Mouse (Mus musculus): ENCODE measurements around the gene Ralgapa1.
"Not testable (repeated sequence)": the region's sequence is repeated elsewhere in the genome, so short reads cannot be mapped to it uniquely, and the experiment has no call there.

The Ralgapa1 gene

GRCm38 (mm10) chr12:55586936-55587335 is 234.0 kb downstream of the Ralgapa1 start:
- not testable (repeated sequence) for DNase-seq

GRCm38 (mm10) chr12:55573794-55574193 is 247.2 kb downstream of the Ralgapa1 start:
- DNase-seq = no peak

- no peak for DNase-seq
These were observed 247.9 kb downstream of the Ralgapa1 start for GRCm38 (mm10) chr12:55573089-55573488.

- DNase-seq = no peak
These were observed 249.3 kb downstream of the Ralgapa1 start for GRCm38 (mm10) chr12:55571661-55572060.

DNA sequence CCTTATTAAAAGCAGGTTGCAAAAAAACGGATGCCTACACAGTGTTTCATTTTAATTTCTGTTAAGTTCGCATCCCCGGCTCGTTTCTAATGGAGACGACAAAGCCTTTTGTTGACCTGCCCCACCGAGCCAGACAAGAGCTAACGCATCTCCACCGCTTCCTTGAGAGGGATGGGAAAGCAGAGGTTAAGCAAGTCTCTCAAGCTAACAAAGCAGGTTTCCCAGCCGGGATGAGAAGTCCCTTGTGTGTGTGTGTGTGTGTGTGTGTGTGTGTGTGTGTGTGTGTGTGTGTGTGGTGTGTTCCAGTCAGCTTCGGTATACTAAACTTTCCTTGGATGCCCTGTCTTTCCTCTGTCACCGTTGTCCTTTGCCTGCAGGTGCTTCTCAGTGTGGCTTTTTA is 249.8 kb downstream of the Ralgapa1 start:
- no peak for DNase-seq

DNA sequence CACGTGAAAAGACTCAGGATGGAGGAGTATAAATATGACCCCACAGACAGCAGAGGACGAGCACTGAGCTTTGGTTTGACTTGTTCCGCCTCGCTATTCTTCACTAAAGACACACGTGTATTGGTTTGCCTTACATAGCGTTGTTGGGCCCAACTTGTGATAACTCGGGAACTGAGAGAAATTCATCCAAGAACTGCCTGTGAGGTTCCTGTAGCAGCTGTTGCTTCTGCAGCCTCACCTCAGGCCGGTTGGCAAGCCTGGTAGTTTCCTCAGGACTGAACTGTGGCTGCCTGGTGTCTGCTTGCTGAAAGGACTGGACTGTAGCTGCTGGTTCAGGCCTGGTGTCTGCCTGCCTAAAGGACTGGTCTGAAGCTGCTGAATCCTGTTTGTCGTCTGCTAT is 250.3 kb downstream of the Ralgapa1 start:
- no peak for DNase-seq

DNA sequence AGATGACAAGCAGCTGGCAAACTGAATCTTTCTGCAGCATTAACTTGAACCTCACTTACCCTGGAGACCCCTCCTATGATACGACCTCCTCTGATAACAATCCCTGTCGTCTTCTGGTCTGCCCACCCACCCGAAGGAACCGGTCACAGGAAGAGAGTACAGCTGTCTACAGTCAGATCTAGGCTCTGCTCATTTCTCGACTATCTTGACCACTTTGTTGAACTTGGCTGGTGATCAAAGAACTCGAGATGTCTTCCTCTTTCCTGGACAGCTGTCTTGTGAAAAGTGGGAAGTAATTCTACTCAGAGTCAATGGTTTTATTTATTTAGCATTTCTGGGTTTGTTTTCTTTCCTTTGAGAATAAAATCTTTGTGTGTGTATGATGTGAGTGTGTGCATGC is 251.3 kb downstream of the Ralgapa1 start:
- DNase-seq = no peak

DNA sequence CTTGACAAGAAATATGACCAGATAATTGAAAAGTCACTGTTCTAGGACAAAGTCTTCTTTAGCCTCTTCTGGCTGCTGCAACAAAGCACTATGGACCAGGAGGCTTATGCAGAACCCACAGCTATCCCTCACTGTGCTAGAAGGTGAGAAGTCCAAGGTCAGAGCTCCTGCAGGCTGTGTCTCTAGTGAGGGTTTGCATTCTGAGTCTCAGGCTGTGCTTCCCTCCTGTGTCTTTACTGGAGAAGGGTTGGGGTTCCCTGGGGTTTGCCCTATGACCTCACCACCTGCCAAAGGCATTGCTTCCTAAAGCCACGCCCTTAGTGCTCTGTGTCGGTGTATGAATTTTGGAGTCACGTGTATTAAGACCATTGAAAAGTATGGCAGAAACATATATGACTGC is 252.5 kb downstream of the Ralgapa1 start:
- no peak for DNase-seq

DNA sequence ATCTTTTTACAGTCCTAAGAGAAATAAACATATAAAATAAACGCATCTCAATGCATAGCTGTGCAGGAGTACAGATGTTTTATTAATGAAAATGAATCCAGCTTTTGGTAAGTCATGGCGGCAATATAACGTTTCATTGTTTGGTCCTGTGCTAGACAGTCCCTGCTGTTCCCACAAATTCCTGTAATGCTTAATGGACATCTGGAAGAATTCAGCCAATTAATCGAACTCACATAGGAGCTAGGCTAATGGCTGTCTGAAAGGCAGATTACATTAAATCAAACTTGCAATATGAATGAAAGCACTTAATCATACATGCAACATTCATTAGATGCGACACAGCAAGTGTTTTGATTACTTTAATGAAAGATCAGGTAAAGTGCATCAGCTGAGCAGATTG is 254.1 kb downstream of the Ralgapa1 start:
- DNase-seq = no peak

- DNase-seq = no peak
These were observed 255.1 kb downstream of the Ralgapa1 start for GRCm38 (mm10) chr12:55565867-55566266.

DNA sequence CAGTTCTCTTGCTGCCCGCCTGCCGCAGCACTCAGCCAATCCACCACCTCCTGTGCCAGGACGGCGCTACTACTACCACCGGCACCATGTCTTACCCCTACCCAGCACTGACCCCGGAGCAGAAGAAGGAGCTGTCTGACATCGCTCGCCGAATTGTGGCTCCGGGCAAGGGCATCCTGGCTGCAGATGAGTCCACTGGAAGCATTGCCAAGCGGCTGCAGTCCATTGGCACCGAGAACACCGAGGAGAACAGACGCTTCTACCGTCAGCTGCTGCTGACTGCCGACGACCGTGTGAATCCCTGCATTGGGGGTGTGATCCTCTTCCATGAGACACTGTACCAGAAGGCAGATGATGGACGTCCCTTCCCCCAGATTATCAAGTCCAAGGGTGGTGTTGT is 255.8 kb downstream of the Ralgapa1 start, which contains the start of gene Aldoart2:
TSS of gene Aldoart2 (plus strand) at position 34 of the 400 bp plus-strand sequence.
- DNase-seq = no peak

DNA sequence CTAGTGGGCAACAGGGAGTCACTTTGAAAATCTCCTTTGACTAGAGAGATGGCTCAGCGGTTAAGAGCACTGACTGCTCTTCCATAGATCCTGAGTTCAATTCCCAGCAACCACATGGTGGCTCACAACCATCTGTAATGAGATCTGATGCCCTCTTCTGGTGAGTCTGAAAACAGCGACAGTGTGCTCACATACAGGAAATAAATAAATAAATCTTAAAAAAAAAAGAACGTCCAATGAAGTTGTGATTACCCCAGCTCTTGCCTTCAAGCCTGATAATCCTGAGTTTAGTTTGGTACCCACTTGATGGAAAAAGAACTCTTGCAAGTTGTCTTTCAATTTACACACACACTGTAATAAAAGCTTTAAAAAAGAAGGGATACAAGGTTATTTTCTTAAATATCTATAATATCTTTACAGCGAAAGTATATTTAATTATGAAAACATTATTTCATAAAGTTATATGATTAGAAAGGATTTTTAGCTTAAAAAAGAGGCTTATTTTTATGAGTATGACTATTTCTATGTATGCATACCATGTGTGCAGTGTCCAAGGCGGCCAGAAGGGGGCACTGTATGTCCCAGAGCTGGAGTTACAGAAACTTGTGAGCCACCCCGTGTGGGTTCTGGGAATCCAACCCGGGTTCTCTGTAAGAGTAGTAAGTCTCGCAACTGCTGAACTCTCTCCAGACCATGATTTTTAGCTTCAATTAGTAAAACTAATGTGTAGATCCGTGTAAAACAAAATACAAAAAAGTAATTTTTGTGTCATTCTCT is 256.6 kb downstream of the Ralgapa1 start:
- DNase-seq = no peak

- no peak for DNase-seq
These were observed 257.2 kb downstream of the Ralgapa1 start for GRCm38 (mm10) chr12:55563742-55564141.

DNA sequence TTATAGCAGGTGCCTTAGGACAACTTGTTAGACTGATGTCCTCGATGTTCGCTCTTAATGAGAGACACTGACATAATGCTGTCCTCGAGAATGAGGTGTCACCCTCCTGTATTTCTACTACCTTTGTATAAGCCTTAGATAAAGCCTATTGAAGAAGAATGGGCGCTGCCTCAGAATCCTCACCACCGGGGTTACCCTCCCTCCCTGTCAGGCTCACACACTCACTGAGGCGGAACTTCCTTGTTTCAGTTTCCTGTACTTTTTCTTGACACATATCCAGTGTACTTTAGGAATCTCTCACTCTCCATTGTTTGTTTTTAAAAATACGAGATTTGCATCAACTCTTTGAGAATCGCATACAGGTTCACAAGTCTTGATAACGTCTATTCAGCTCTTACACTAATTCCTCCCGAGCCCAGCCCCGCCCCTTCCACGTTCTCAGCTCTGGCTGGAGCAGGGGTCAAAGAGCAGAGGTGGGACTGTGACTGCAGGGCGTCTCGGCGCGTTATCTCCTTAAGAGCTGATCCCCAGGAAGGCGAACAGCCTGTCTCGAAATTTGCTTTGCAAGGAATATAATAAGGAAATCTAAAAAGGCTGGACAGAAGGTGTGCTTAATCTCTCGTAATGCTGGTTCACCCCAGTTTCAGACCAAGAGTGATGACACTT is 260.8 kb downstream of the Ralgapa1 start:
- peak; percentile 25 for DNase-seq

DNA sequence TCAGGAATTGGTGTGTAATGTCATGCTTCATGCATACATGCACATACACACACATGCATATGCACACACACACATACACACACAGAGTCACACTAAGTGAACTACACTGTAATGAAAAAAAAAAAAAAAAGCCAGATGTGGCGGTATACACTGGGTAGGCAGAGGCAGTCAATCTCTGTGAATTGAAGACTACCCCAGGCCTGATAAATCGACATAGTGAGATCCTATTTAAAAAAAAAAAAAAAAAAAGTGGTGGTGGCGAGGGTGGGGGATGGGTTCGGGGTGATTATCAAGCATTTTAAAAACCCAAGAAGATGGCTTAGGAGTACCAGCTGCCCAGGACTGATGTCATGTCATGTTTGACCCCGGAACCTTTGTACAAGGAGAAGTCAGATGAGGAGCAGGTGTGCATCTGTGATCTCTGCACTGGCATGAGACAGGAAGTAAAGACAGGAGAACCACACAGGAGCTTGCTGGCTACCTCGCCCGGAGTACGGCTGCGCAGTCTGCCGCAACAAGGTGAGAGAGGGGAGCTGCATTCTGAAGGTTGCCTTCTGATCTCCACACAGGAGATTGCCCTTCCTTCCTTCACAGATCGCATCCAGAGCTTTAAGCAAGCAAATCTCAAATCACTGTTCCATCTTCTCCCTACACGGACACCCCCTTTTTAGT is 261.6 kb downstream of the Ralgapa1 start:
- DNase-seq = no peak

GRCm38 (mm10) chr12:55557866-55558265 is 263.1 kb downstream of the Ralgapa1 start:
- DNase-seq = no peak

DNA sequence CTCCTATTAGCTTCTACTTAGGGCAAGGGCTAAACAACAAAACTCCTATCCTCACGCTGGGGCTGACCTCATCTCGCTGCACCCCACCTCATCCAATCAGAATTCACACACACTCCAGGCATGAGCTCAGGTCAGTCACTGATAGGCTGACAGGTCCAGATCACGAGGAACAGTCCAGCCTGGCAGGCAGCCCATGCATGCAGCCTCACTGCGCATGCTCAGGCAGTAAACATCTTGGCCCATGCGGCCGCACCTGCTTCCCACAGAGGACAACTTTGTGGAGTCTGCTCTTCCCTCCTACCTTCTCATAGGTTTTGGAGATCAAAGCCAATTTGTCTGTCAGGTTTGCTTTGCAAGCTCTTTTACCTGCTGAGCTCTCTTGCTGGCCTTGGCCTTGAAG is 266.1 kb downstream of the Ralgapa1 start:
- not testable (repeated sequence) for DNase-seq
